ENCODE assay signal across 17 mouse cellular contexts in genomic region chr8:118796491-118796890, GRCm38 (mm10).
"Had no signal": no experiment of that assay in that cellular context is flagged by ENCODE, and none has a peak within 500 bp of the region (broad histone marks: within the 10 kb centered on the region; RNA-seq: fewer than 3 reads in every experiment).

No protein-coding gene starts in this region.

- H3K4me3 ChIP-seq: midbrain, embryonic 10.5 days; midbrain, embryonic 13.5 days; myocyte; neural tube, embryonic 13.5 days; neural tube, embryonic 15.5 days had no signal

- H3K27ac ChIP-seq: midbrain, embryonic 10.5 days; midbrain, embryonic 13.5 days; neural tube, embryonic 13.5 days; neural tube, embryonic 15.5 days had no signal

- H3K9me3 ChIP-seq: midbrain, embryonic 13.5 days; neural tube, embryonic 13.5 days; neural tube, embryonic 15.5 days had no signal

- H3K9ac ChIP-seq: lung, embryonic 14.5 days; midbrain, embryonic 13.5 days; neural tube, embryonic 13.5 days; neural tube, embryonic 15.5 days had no signal

- DNase-seq: lung, adult 18-20 months; lung, embryonic 14.5 days; lung, postnatal 10 days; lung, postnatal 4 days; retina, postnatal 1 day; right cerebral cortex, adult 18-20 months; right cerebral cortex, postnatal 25 days; right cerebral cortex, postnatal 4 days; spleen, adult 18-20 months; thymus, adult 18-20 months; thymus, postnatal 25 days; thymus, postnatal 4 days had no signal

- H3K27me3 ChIP-seq: midbrain, embryonic 13.5 days; neural tube, embryonic 13.5 days; neural tube, embryonic 15.5 days had no signal

- H3K4me1 ChIP-seq: midbrain, embryonic 10.5 days had no signal

- H3K36me3 ChIP-seq: midbrain, embryonic 10.5 days; midbrain, embryonic 13.5 days; neural tube, embryonic 13.5 days; neural tube, embryonic 15.5 days had no signal
